Mouse (Mus musculus) ES-E14 (cell line): ENCODE measurements around the gene Apmap.

Experiments
- CHD2 ChIP-seq: IDR thresholded peaks from 2 replicates; pipeline ENCODE4 v1.6.1; 2014; ENCODE audit warnings: mild to moderate bottlenecking, low read depth, low read length, inconsistent platforms
- HCFC1 ChIP-seq: IDR thresholded peaks from 2 replicates; pipeline ENCODE4 v1.6.1; 2012; ENCODE audit warnings: low read length, inconsistent platforms, borderline replicate concordance; ENCODE audit not compliant: insufficient read depth
- MAFK ChIP-seq: IDR thresholded peaks from 2 replicates; pipeline ENCODE4 v1.6.1; 2014; ENCODE audit warnings: mild to moderate bottlenecking, low read depth, low read length, inconsistent platforms; ENCODE audit not compliant: insufficient read depth
- ZNF384 ChIP-seq: IDR thresholded peaks from 2 replicates; pipeline ENCODE4 v1.6.1; 2012; ENCODE audit warnings: low read depth, low read length, inconsistent platforms

DNA sequence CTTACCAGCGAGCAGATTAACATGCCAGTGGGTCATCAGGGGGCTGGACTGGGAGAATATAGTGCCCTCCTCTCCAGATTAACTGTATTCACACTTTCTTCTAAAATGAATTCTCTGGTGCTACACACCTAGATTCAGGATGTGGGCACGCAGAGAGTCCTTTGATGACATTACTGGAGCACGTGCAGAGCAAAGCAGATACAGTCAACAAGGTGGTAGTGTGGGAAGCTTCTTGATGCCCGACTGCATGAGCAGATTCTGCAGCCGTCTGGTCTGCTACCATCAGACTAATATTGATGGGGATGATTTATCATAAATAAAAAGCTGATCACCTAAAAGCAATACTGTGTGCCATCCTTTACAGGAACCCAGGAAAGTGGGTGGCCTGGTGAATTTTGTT, 29.8 kb downstream of the Apmap start:
- TF ChIP-seq HCFC1 (no peak), CHD2 (no peak), ZNF384 (no peak), MAFK (no peak)
